Mouse (Mus musculus): Measurements from ENCODE around the gene Zc3h7a. TPM values are rescaled to one million over a fixed set of nuclear protein-coding genes. Genes with fewer than 3 reads are reported as not detected.
A peak's percentile ranks its signal among the peaks of the same experiment; 100 is the strongest.

The Zc3h7a gene
- 0.50 and 0.54 TPM in 2 replicates for polyA plus RNA-seq (2012)

- H3K4me3 ChIP-seq (replicated peaks) = peak within 1 kb of the TSS; percentile 91
- H3K36me3 ChIP-seq (ENCODE audit: control insufficient read depth) = peaks cover 7% of the 10 kb centered on the region
- no peak for TF ChIP-seq GATA1 (IDR thresholded peaks at IDR 0.05; ENCODE audit: low read length)
- TF ChIP-seq TAL1 (IDR thresholded peaks at IDR 0.05; ENCODE audit: low read length) = no peak
- peaks cover 36% of the 10 kb centered on the region for H3K4me1 ChIP-seq (ENCODE audit: control insufficient read depth)
- no peaks in the 10 kb centered on the region for H3K9me3 ChIP-seq (ENCODE audit: control insufficient read depth, low read length)
- 0 out of 2 replicates have a peak, but pooled peaks cover 2% of the 10 kb centered on the region for H3K27me3 ChIP-seq (ENCODE audit: control insufficient read depth)
Observed at GRCm38 (mm10) chr16:11176208-11176883, at the start of gene Zc3h7a. Gene Zc3h7a (minus strand): TSS chr16:11176393.

GRCm38 (mm10) chr16:11217801-11218200 lies 41.6 kb upstream of the Zc3h7a start:
- Histone ChIP-seq H3K9me3 (ENCODE audit: control insufficient read depth, low read length) (no peaks in the 10 kb centered on the region), H3K36me3 (ENCODE audit: control insufficient read depth) (peaks cover 100% of the 10 kb centered on the region), H3K4me1 (ENCODE audit: control insufficient read depth) (no peaks in the 10 kb centered on the region), H3K4me3 (replicated peaks) (no peak overlapping the region), H3K27me3 (ENCODE audit: control insufficient read depth) (no peaks in the 10 kb centered on the region)
- TF ChIP-seq TAL1 (IDR thresholded peaks at IDR 0.05; ENCODE audit: low read length) (no peak), GATA1 (IDR thresholded peaks at IDR 0.05; ENCODE audit: low read length) (no peak)

GRCm38 (mm10) chr16:11203600-11204390 lies 27.6 kb upstream of the Zc3h7a start:
- Histone ChIP-seq H3K36me3 (ENCODE audit: control insufficient read depth) (peaks cover 68% of the 10 kb centered on the region), H3K4me1 (ENCODE audit: control insufficient read depth) (peaks cover 50% of the 10 kb centered on the region), H3K27me3 (ENCODE audit: control insufficient read depth) (no peaks in the 10 kb centered on the region), H3K9me3 (ENCODE audit: control insufficient read depth, low read length) (no peaks in the 10 kb centered on the region), H3K4me3 (replicated peaks) (peak overlapping the region; percentile 73)
- TF ChIP-seq TAL1 (IDR thresholded peaks at IDR 0.05; ENCODE audit: low read length) (no peak), GATA1 (IDR thresholded peaks at IDR 0.05; ENCODE audit: low read length) (no peak)

- H3K4me3 ChIP-seq (replicated peaks) = peak within 1 kb of the TSS; percentile 73
- H3K36me3 ChIP-seq (ENCODE audit: control insufficient read depth) = peaks cover 69% of the 10 kb centered on the region
- no peaks in the 10 kb centered on the region for H3K27me3 ChIP-seq (ENCODE audit: control insufficient read depth)
- H3K9me3 ChIP-seq (ENCODE audit: control insufficient read depth, low read length) = no peaks in the 10 kb centered on the region
- no peak for TF ChIP-seq TAL1 (IDR thresholded peaks at IDR 0.05; ENCODE audit: low read length)
- TF ChIP-seq GATA1 (IDR thresholded peaks at IDR 0.05; ENCODE audit: low read length) = no peak
- H3K4me1 ChIP-seq (ENCODE audit: control insufficient read depth) = peaks cover 59% of the 10 kb centered on the region
Observed at GRCm38 (mm10) chr16:11202571-11203554, 26.7 kb upstream of the Zc3h7a start, which contains the start of gene Rsl1d1. Gene Rsl1d1 (minus strand): TSS chr16:11203331.

- no peaks in the 10 kb centered on the region for H3K27me3 ChIP-seq (ENCODE audit: control insufficient read depth)
- H3K36me3 ChIP-seq (ENCODE audit: control insufficient read depth) = peaks cover 70% of the 10 kb centered on the region
- TF ChIP-seq TAL1 (IDR thresholded peaks at IDR 0.05; ENCODE audit: low read length) (no peak), GATA1 (IDR thresholded peaks at IDR 0.05; ENCODE audit: low read length) (no peak)
- peaks cover 56% of the 10 kb centered on the region for H3K4me1 ChIP-seq (ENCODE audit: control insufficient read depth)
- peak overlapping the region; percentile 73 for H3K4me3 ChIP-seq (replicated peaks)
- H3K9me3 ChIP-seq (ENCODE audit: control insufficient read depth, low read length) = no peaks in the 10 kb centered on the region
Observed at GRCm38 (mm10) chr16:11201740-11202394, 25.7 kb upstream of the Zc3h7a start.

- TF ChIP-seq TAL1 (IDR thresholded peaks at IDR 0.05; ENCODE audit: low read length) (no peak), GATA1 (IDR thresholded peaks at IDR 0.05; ENCODE audit: low read length) (no peak)
- Histone ChIP-seq H3K4me1 (ENCODE audit: control insufficient read depth) (peaks cover 46% of the 10 kb centered on the region), H3K27me3 (ENCODE audit: control insufficient read depth) (no peaks in the 10 kb centered on the region), H3K9me3 (ENCODE audit: control insufficient read depth, low read length) (no peaks in the 10 kb centered on the region), H3K4me3 (replicated peaks) (no peak overlapping the region), H3K36me3 (ENCODE audit: control insufficient read depth) (peaks cover 74% of the 10 kb centered on the region)
Observed at GRCm38 (mm10) chr16:11200247-11200646, 24.1 kb upstream of the Zc3h7a start.

- no peak overlapping the region for H3K4me3 ChIP-seq (replicated peaks)
- H3K9me3 ChIP-seq (ENCODE audit: control insufficient read depth, low read length) = no peaks in the 10 kb centered on the region
- no peaks in the 10 kb centered on the region for H3K27me3 ChIP-seq (ENCODE audit: control insufficient read depth)
- TF ChIP-seq GATA1 (IDR thresholded peaks at IDR 0.05; ENCODE audit: low read length) (no peak), TAL1 (IDR thresholded peaks at IDR 0.05; ENCODE audit: low read length) (no peak)
- H3K36me3 ChIP-seq (ENCODE audit: control insufficient read depth) = peaks cover 83% of the 10 kb centered on the region
- H3K4me1 ChIP-seq (ENCODE audit: control insufficient read depth) = peaks cover 30% of the 10 kb centered on the region
Observed at GRCm38 (mm10) chr16:11198467-11198866, 22.3 kb upstream of the Zc3h7a start.

GRCm38 (mm10) chr16:11197052-11197451 lies 20.9 kb upstream of the Zc3h7a start:
- no peaks in the 10 kb centered on the region for H3K27me3 ChIP-seq (ENCODE audit: control insufficient read depth)
- peaks cover 20% of the 10 kb centered on the region for H3K4me1 ChIP-seq (ENCODE audit: control insufficient read depth)
- peaks cover 97% of the 10 kb centered on the region for H3K36me3 ChIP-seq (ENCODE audit: control insufficient read depth)
- H3K4me3 ChIP-seq (replicated peaks) = no peak overlapping the region
- TF ChIP-seq GATA1 (IDR thresholded peaks at IDR 0.05; ENCODE audit: low read length) (no peak), TAL1 (IDR thresholded peaks at IDR 0.05; ENCODE audit: low read length) (no peak)
- no peaks in the 10 kb centered on the region for H3K9me3 ChIP-seq (ENCODE audit: control insufficient read depth, low read length)
